Mouse (Mus musculus) testis, adult 2 months (tissue): ENCODE measurements around the gene Prdm16.

ENCODE experiments used
- CTCF ChIP-seq: fragments of 200-500 bp; IDR thresholded peaks from 2 replicates; pipeline ENCODE4 v1.5.1; 2012; ENCODE audit warnings: low read depth, mild to moderate bottlenecking, inconsistent platforms, low read length, moderate library complexity; ENCODE audit not compliant: control insufficient read depth, insufficient read depth, insufficient replicate concordance
- POLR2A ChIP-seq: fragments of 200-500 bp; IDR thresholded peaks from 2 replicates; pipeline ENCODE4 v1.6.1; 2012; ENCODE audit warnings: low read depth, mild to moderate bottlenecking, inconsistent platforms, low read length, moderate library complexity; ENCODE audit not compliant: control insufficient read depth

- no peak for TF ChIP-seq CTCF
- TF ChIP-seq POLR2A, result no peak
Measured at GRCm38 (mm10) chr4:154574208-154574875, 62.3 kb downstream of the Prdm16 start.
